Mouse (Mus musculus): ENCODE data around the gene Pdzrn3. TPM values are rescaled to one million over a fixed set of nuclear protein-coding genes. Genes with fewer than 3 reads are reported as not detected.

Gene Pdzrn3
- polyA plus RNA-seq, 1 experiment from 2014 or later = 9.9 TPM

- Histone ChIP-seq H3K9ac (no peak overlapping the region), H3K4me1 (peaks cover 3% of the 10 kb centered on the region; the same call in 1 of the 2 replicates), H3K4me2 (no peak overlapping the region), H3K36me3 (no peaks in the 10 kb centered on the region), H3K27ac (no peak overlapping the region), H3K9me3 (replicated peaks) (no peaks in the 10 kb centered on the region), H3K4me3 (replicated peaks) (no peak overlapping the region), H3K27me3 (no peaks in the 10 kb centered on the region)
- 74% methylated on average over 6 of the region's 6 CpGs for WGBS
- ATAC-seq (replicated peaks; ENCODE audit: low FRiP score) = no peak
Measured at GRCm38 (mm10) chr6:101365795-101366194, 11.9 kb downstream of the Pdzrn3 start.

GRCm38 (mm10) chr6:101363904-101364303 is 13.8 kb downstream of the Pdzrn3 start:
- Histone ChIP-seq H3K9me3 (replicated peaks) (no peaks in the 10 kb centered on the region), H3K4me3 (replicated peaks) (no peak overlapping the region), H3K27ac (no peak overlapping the region), H3K36me3 (no peaks in the 10 kb centered on the region), H3K4me2 (no peak overlapping the region), H3K27me3 (no peaks in the 10 kb centered on the region), H3K4me1 (peaks cover 14% of the 10 kb centered on the region), H3K9ac (no peak overlapping the region)
- ATAC-seq (replicated peaks; ENCODE audit: low FRiP score) = no peak
- 79% methylated on average over 5 of the region's 5 CpGs for WGBS

- no peak overlapping the region for H3K4me2 ChIP-seq
- 77% methylated on average over 5 of the region's 5 CpGs for WGBS
- H3K27ac ChIP-seq = no peak overlapping the region
- H3K4me3 ChIP-seq (replicated peaks) = no peak overlapping the region
- H3K36me3 ChIP-seq = no peaks in the 10 kb centered on the region
- H3K27me3 ChIP-seq = no peaks in the 10 kb centered on the region
- H3K4me1 ChIP-seq = peaks cover 17% of the 10 kb centered on the region
- no peaks in the 10 kb centered on the region for H3K9me3 ChIP-seq (replicated peaks)
- no peak for ATAC-seq (replicated peaks; ENCODE audit: low FRiP score)
- no peak overlapping the region for H3K9ac ChIP-seq
Measured at GRCm38 (mm10) chr6:101362728-101363127, 15.0 kb downstream of the Pdzrn3 start.

GRCm38 (mm10) chr6:101362268-101362667 is 15.4 kb downstream of the Pdzrn3 start:
- H3K27ac ChIP-seq = no peak overlapping the region

GRCm38 (mm10) chr6:101360211-101360737 is 17.4 kb downstream of the Pdzrn3 start:
- H3K36me3 ChIP-seq = no peaks in the 10 kb centered on the region
- 39% methylated on average over 12 of the region's 12 CpGs for WGBS
- peak overlapping the region; percentile 54; the same call in 1 of the 2 replicates for H3K27ac ChIP-seq
- H3K9me3 ChIP-seq (replicated peaks) = no peaks in the 10 kb centered on the region
- H3K4me1 ChIP-seq = peaks cover 14% of the 10 kb centered on the region
- H3K4me2 ChIP-seq = no peak overlapping the region
- no peaks in the 10 kb centered on the region for H3K27me3 ChIP-seq
- no peak overlapping the region for H3K4me3 ChIP-seq (replicated peaks)
- peak; percentile 67 for ATAC-seq (replicated peaks; ENCODE audit: low FRiP score)
- H3K9ac ChIP-seq = no peak overlapping the region

More at GRCm38 (mm10) chr6:101362268-101362667, 15.4 kb downstream of the Pdzrn3 start:
- WGBS = 64% methylated on average over 4 of the region's 4 CpGs
- no peak overlapping the region for H3K9ac ChIP-seq
- peaks cover 17% of the 10 kb centered on the region for H3K4me1 ChIP-seq
- no peaks in the 10 kb centered on the region for H3K36me3 ChIP-seq
- no peak for ATAC-seq (replicated peaks; ENCODE audit: low FRiP score)
- H3K9me3 ChIP-seq (replicated peaks) = no peaks in the 10 kb centered on the region
- H3K27me3 ChIP-seq = no peaks in the 10 kb centered on the region
- no peak overlapping the region for H3K4me2 ChIP-seq
- H3K4me3 ChIP-seq (replicated peaks) = no peak overlapping the region

GRCm38 (mm10) chr6:101359646-101360045 is 18.1 kb downstream of the Pdzrn3 start:
- no peak for ATAC-seq (replicated peaks; ENCODE audit: low FRiP score)

GRCm38 (mm10) chr6:101354887-101355286 is 22.8 kb downstream of the Pdzrn3 start:
- Histone ChIP-seq H3K4me1 (peaks cover 41% of the 10 kb centered on the region), H3K9ac (no peak overlapping the region), H3K27ac (no peak overlapping the region), H3K9me3 (replicated peaks) (no peaks in the 10 kb centered on the region), H3K4me2 (no peak overlapping the region), H3K4me3 (replicated peaks) (no peak overlapping the region), H3K36me3 (no peaks in the 10 kb centered on the region), H3K27me3 (no peaks in the 10 kb centered on the region; the same call in 1 of the 2 replicates)
- no peak for ATAC-seq (replicated peaks; ENCODE audit: low FRiP score)
- 41% methylated on average over 1 of the region's 1 CpGs for WGBS

More at GRCm38 (mm10) chr6:101359646-101360045, 18.1 kb downstream of the Pdzrn3 start:
- H3K9me3 ChIP-seq (replicated peaks) = no peaks in the 10 kb centered on the region
- H3K4me3 ChIP-seq (replicated peaks) = no peak overlapping the region
- peaks cover 18% of the 10 kb centered on the region for H3K4me1 ChIP-seq
- WGBS = 59% methylated on average over 4 of the region's 4 CpGs
- no peak overlapping the region for H3K9ac ChIP-seq
- H3K36me3 ChIP-seq = no peaks in the 10 kb centered on the region
- H3K27me3 ChIP-seq = no peaks in the 10 kb centered on the region
- peak overlapping the region; percentile 54; the same call in 1 of the 2 replicates for H3K27ac ChIP-seq
- H3K4me2 ChIP-seq = no peak overlapping the region

- Histone ChIP-seq H3K9me3 (replicated peaks) (no peaks in the 10 kb centered on the region), H3K4me3 (replicated peaks) (no peak overlapping the region), H3K36me3 (no peaks in the 10 kb centered on the region), H3K4me2 (no peak overlapping the region), H3K27me3 (no peaks in the 10 kb centered on the region; the same call in 1 of the 2 replicates), H3K27ac (no peak overlapping the region), H3K9ac (no peak overlapping the region), H3K4me1 (peaks cover 36% of the 10 kb centered on the region)
- 57% methylated on average over 8 of the region's 8 CpGs for WGBS
- no peak for ATAC-seq (replicated peaks; ENCODE audit: low FRiP score)
Measured at GRCm38 (mm10) chr6:101354230-101354881, 23.3 kb downstream of the Pdzrn3 start.

GRCm38 (mm10) chr6:101353701-101354100 is 24.0 kb downstream of the Pdzrn3 start:
- H3K36me3 ChIP-seq = no peaks in the 10 kb centered on the region
- H3K4me1 ChIP-seq = peaks cover 35% of the 10 kb centered on the region
- WGBS = 71% methylated on average over 7 of the region's 7 CpGs
- H3K4me3 ChIP-seq (replicated peaks) = no peak overlapping the region
- peaks cover 2% of the 10 kb centered on the region; the same call in 1 of the 2 replicates for H3K27me3 ChIP-seq
- no peak for ATAC-seq (replicated peaks; ENCODE audit: low FRiP score)
- no peak overlapping the region for H3K27ac ChIP-seq
- H3K4me2 ChIP-seq = no peak overlapping the region
- no peaks in the 10 kb centered on the region for H3K9me3 ChIP-seq (replicated peaks)
- no peak overlapping the region for H3K9ac ChIP-seq

- Histone ChIP-seq H3K9ac (no peak overlapping the region), H3K27ac (no peak overlapping the region), H3K4me2 (no peak overlapping the region), H3K27me3 (peaks cover 3% of the 10 kb centered on the region; the same call in 1 of the 2 replicates), H3K36me3 (no peaks in the 10 kb centered on the region), H3K4me3 (replicated peaks) (no peak overlapping the region), H3K9me3 (replicated peaks) (no peaks in the 10 kb centered on the region), H3K4me1 (peaks cover 31% of the 10 kb centered on the region)
- WGBS = 70% methylated on average over 10 of the region's 10 CpGs
- no peak for ATAC-seq (replicated peaks; ENCODE audit: low FRiP score)
Measured at GRCm38 (mm10) chr6:101352626-101353025, 25.1 kb downstream of the Pdzrn3 start.

- H3K4me2 ChIP-seq = no peak overlapping the region
- no peak overlapping the region for H3K9ac ChIP-seq
- H3K27ac ChIP-seq = no peak overlapping the region
- peaks cover 31% of the 10 kb centered on the region for H3K4me1 ChIP-seq
- WGBS = 68% methylated on average over 1 of the region's 1 CpGs
- H3K9me3 ChIP-seq (replicated peaks) = no peaks in the 10 kb centered on the region
- H3K36me3 ChIP-seq = no peaks in the 10 kb centered on the region
- ATAC-seq (replicated peaks; ENCODE audit: low FRiP score) = no peak
- H3K27me3 ChIP-seq = peaks cover 3% of the 10 kb centered on the region; the same call in 1 of the 2 replicates
- H3K4me3 ChIP-seq (replicated peaks) = no peak overlapping the region
Measured at GRCm38 (mm10) chr6:101351100-101351499, 26.6 kb downstream of the Pdzrn3 start.

GRCm38 (mm10) chr6:101350414-101350973 is 27.2 kb downstream of the Pdzrn3 start:
- ATAC-seq (replicated peaks; ENCODE audit: low FRiP score) = peak; percentile 65
- 21% methylated on average over 7 of the region's 7 CpGs for WGBS

More at GRCm38 (mm10) chr6:101350414-101350973, 27.2 kb downstream of the Pdzrn3 start:
- no peaks in the 10 kb centered on the region for H3K9me3 ChIP-seq (replicated peaks)
- peaks cover 31% of the 10 kb centered on the region for H3K4me1 ChIP-seq
- no peak overlapping the region for H3K9ac ChIP-seq
- 0 out of 2 replicates have a peak overlapping the region, but pooled peaks have one; percentile 16 for H3K4me2 ChIP-seq
- H3K36me3 ChIP-seq = no peaks in the 10 kb centered on the region
- H3K4me3 ChIP-seq (replicated peaks) = no peak overlapping the region
- peaks cover 3% of the 10 kb centered on the region; the same call in 1 of the 2 replicates for H3K27me3 ChIP-seq
- H3K27ac ChIP-seq = peak overlapping the region; percentile 71
